Mouse (Mus musculus) midbrain, embryonic 14.5 days (tissue): Measurements from ENCODE around the gene Atg4a-ps. TPM values are rescaled to one million over a fixed set of nuclear protein-coding genes. Genes with fewer than 3 reads are reported as not detected.

ENCODE experiments used
- ATAC-seq: fragments of 200-750 bp; cut with Nextera tagmentation; 2 replicates; pipeline ENCODE4 v1.8.0; 2017; ENCODE audit warnings: moderate number of reproducible peaks, moderate library complexity; ENCODE audit not compliant: low FRiP score, low TSS enrichment
- DNase-seq: peaks from one replicate; pipeline ENCODE4 v3.0.0-alpha.2; 2015
- H3K27ac ChIP-seq: fragments of 300-500 bp; sonication (generic); replicated peaks from 2 replicates; pipeline ENCODE4 v1.5.1; 2014; ENCODE audit warnings: mild to moderate bottlenecking, low read depth, low read length, moderate library complexity
- H3K27me3 ChIP-seq: fragments of 300-500 bp; sonication (generic); 2 replicates; pipeline ENCODE4 v1.6.1; 2014; ENCODE audit warnings: low read length, control low read depth, mixed read lengths; ENCODE audit not compliant: control insufficient read depth, insufficient read depth
- H3K36me3 ChIP-seq: fragments of 300-500 bp; sonication (generic); 2 replicates; pipeline ENCODE4 v1.6.1; 2014; ENCODE audit warnings: low read length, control low read depth; ENCODE audit not compliant: control insufficient read depth, insufficient read depth
- H3K4me1 ChIP-seq: fragments of 300-500 bp; sonication (generic); 2 replicates; pipeline ENCODE4 v1.6.1; 2014; ENCODE audit warnings: mild to moderate bottlenecking, antibody characterized with exemption, low read length, control low read depth; ENCODE audit not compliant: control insufficient read depth, insufficient read depth
- H3K4me2 ChIP-seq: fragments of 300-500 bp; sonication (generic); 2 replicates; pipeline ENCODE4 v1.6.1; 2014; ENCODE audit warnings: mild to moderate bottlenecking, low read length, moderate library complexity
- H3K4me3 ChIP-seq: fragments of 300-500 bp; sonication (generic); replicated peaks from 2 replicates; pipeline ENCODE4 v1.5.1; 2014; ENCODE audit warnings: low read depth, low read length
- H3K9ac ChIP-seq: fragments of 300-500 bp; sonication (generic); replicated peaks from 2 replicates; pipeline ENCODE4 v1.6.1; 2014; ENCODE audit warnings: mild to moderate bottlenecking, low read length, moderate library complexity
- H3K9me3 ChIP-seq: fragments of 300-500 bp; sonication (generic); 2 replicates; pipeline ENCODE4 v1.6.1; 2016; ENCODE audit warnings: low read length, control low read depth, mixed read lengths; ENCODE audit not compliant: control insufficient read depth
- WGBS: fragments of 180-500 bp; shearing (Covaris S2); extraction: QIAGEN DNeasy Blood & Tissue Kit; methylation state at CpG from one replicate; pipeline ENCODE4 v1.1.7; 2014; 5-methylcytosine and 5-hydroxymethylcytosine counted together
- microRNA-seq: library from miRNA; unstranded; fragments of <30 nt; microRNA quantifications from one replicate; pipeline ENCODE4, GENCODE M21; 2016
- polyA plus RNA-seq: library from polyadenylated mRNA; unstranded; fragments of >200 nt; fragmentation: Nextera tagmentation; extraction: Ambion mirVana; gene quantifications from 2 replicates; pipeline ENCODE4 v1.2.1, GENCODE M21; 2014

Atg4a-ps gene
- polyA plus RNA-seq, 1 experiment from 2014 or later: not detected

DNA sequence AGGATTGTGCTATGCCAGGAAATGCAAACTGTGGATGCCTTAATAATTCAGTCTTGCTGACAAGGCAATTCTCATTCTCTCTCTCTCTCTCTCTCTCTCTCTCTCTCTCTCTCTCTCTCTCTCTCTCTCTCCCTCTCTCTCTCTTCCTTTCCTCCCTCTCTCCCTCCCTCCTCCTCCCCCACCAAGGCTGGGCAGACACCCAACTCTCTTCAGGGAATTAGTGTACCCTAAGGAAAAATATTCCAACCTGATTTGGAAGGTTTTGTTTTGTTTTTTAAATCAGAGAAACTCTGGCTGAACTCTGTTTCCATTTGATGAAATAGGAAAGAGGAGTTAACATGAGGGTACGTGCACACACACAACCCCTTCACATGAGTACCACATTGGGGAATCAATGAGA, 44.3 kb downstream of the Atg4a-ps start:
- DNase-seq (no peak), ATAC-seq (no peak)
- H3K9me3 ChIP-seq: no peaks in the 10 kb centered on the region
- WGBS: 77% methylated on average over 1 of the region's 1 CpGs
- H3K36me3 ChIP-seq: no peaks in the 10 kb centered on the region
- no peaks in the 10 kb centered on the region for H3K27me3 ChIP-seq
- H3K27ac ChIP-seq: no peak overlapping the region
- H3K4me2 ChIP-seq: no peak overlapping the region
- no peaks in the 10 kb centered on the region for H3K4me1 ChIP-seq
- no peak overlapping the region for H3K9ac ChIP-seq
- H3K4me3 ChIP-seq: no peak overlapping the region

DNA sequence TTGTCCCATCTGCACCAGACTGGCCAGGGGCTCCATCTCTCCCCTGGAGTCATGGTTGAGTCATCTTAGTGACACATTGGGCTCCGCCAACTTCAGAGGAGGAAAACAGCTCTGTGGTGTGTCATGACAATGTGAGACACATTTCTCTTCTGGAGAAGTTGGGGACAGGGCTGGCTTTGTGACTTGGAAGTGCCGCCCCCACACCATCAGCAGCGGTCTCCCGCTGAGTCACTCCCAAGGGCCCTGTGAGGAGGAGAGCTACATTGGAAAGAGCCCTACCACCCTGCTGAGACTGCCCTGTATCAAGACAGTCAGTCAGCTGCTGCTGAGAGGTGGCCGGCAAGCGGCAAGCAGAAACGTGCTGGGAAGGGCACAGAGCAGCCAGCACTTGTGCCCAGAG, 44.9 kb downstream of the Atg4a-ps start:
- no peaks in the 10 kb centered on the region for H3K27me3 ChIP-seq
- no peak overlapping the region for H3K4me2 ChIP-seq
- no peak for ATAC-seq

DNA sequence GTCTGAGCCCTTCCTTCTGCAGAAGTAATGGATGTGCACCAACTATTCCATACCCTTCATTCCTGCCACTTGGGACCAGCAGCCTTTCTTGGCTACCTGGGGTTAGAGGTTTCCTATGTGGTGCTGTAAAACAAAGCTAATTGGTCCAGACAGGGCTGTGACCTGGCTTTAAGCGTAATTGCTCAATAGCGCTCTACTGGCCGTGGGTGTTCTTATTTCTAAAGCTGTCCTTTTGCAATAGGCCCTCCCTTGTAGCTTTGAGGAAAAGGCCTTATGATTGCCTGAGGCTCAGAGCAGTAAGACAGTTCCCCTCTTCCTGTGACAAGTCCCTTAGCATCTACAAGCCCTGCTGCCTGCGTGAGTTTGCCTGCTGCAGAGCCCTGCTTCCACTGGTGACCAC, 48.3 kb downstream of the Atg4a-ps start:
- WGBS: 76% methylated on average over 4 of the region's 4 CpGs
- Histone ChIP-seq H3K4me3 (no peak overlapping the region), H3K36me3 (no peaks in the 10 kb centered on the region), H3K27me3 (no peaks in the 10 kb centered on the region), H3K4me1 (no peaks in the 10 kb centered on the region), H3K9me3 (no peaks in the 10 kb centered on the region), H3K9ac (no peak overlapping the region), H3K4me2 (no peak overlapping the region), H3K27ac (no peak overlapping the region)
- DNase-seq (no peak), ATAC-seq (no peak)

More for the DNA sequence above, 44.9 kb downstream of the Atg4a-ps start:
- Histone ChIP-seq H3K36me3 (no peaks in the 10 kb centered on the region), H3K27ac (no peak overlapping the region), H3K4me3 (no peak overlapping the region), H3K9ac (no peak overlapping the region), H3K9me3 (no peaks in the 10 kb centered on the region), H3K4me1 (no peaks in the 10 kb centered on the region)
- WGBS: 43% methylated on average over 7 of the region's 7 CpGs
- DNase-seq: no peak

DNA sequence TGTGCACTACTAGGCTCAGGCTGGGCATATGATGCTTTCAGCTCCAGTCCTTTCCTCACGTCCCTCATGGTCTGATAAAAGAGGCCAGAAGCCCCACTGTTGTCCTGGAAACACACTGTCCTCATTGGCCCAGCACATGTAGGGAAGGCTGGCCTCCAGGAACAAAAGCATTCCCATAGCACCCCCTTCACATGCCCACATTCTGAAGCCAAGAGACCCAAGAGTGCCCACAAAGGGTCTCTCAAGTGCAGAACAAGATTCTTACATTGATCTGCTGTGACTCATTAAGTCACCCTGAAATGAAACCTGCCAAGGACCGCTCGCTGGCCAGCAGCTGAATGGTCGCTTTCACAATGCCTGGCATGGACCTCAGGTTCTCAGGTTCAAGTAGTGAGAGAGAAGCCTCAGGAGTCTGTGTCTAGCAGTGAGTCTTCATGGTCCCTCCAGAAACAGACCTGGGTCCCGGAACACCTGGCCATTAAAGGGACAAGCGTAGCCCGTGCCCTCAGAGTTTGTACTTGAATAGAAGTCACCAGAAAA, 50.5 kb downstream of the Atg4a-ps start:
- no peak overlapping the region for H3K9ac ChIP-seq
- H3K9me3 ChIP-seq: no peaks in the 10 kb centered on the region
- DNase-seq (no peak), ATAC-seq (no peak)
- 80% methylated on average over 7 of the region's 7 CpGs for WGBS
- H3K4me2 ChIP-seq: no peak overlapping the region
- no peaks in the 10 kb centered on the region for H3K27me3 ChIP-seq
- H3K36me3 ChIP-seq: no peaks in the 10 kb centered on the region
- no peaks in the 10 kb centered on the region for H3K4me1 ChIP-seq
- H3K27ac ChIP-seq: no peak overlapping the region
- H3K4me3 ChIP-seq: no peak overlapping the region

Small RNAs within 50 kb of the gene (microRNA-seq; reads per million reads assigned to microRNA genes)
- gene Gm25325: not detected

Other genes with a start within 250 kb of the Atg4a-ps start
- gene Syt6, start 70.8 kb downstream of the Atg4a-ps start, polyA plus RNA-seq: 21.1 and 22.8 TPM in 2 replicates
- gene Olfml3, start 91.9 kb upstream of the Atg4a-ps start, polyA plus RNA-seq: 2.0 and 4.8 TPM in 2 replicates
- not detected in 2 replicates for gene Gm10964, start 93.3 kb upstream of the Atg4a-ps start, polyA plus RNA-seq
- 18.9 and 22.1 TPM in 2 replicates for gene Hipk1, start 145.5 kb upstream of the Atg4a-ps start, polyA plus RNA-seq
- 23.0 and 29.2 TPM in 2 replicates for gene Dclre1b, start 163.4 kb upstream of the Atg4a-ps start, polyA plus RNA-seq
- gene Ap4b1, start 163.5 kb upstream of the Atg4a-ps start, polyA plus RNA-seq: 20.1 and 25.4 TPM in 2 replicates
- gene Gm43064, start 163.5 kb upstream of the Atg4a-ps start, polyA plus RNA-seq: 0.18 TPM in 1 of 2 replicates, not detected in the other
- gene Bcl2l15, start 186.5 kb upstream of the Atg4a-ps start, polyA plus RNA-seq: 0.20 and 0.22 TPM in 2 replicates
- 0.26 TPM in 2 replicates for gene Ptpn22, start 213.7 kb upstream of the Atg4a-ps start, polyA plus RNA-seq